Mouse (Mus musculus) liver, adult (tissue): ENCODE results near the gene Irx4.

Experiments used
- GATA4 ChIP-seq: IDR thresholded peaks from 2 replicates; pipeline ENCODE4 v1.6.1; 2014; ENCODE audit warnings: mild to moderate bottlenecking, low read length; ENCODE audit not compliant: insufficient replicate concordance

Gene Irx4

DNA sequence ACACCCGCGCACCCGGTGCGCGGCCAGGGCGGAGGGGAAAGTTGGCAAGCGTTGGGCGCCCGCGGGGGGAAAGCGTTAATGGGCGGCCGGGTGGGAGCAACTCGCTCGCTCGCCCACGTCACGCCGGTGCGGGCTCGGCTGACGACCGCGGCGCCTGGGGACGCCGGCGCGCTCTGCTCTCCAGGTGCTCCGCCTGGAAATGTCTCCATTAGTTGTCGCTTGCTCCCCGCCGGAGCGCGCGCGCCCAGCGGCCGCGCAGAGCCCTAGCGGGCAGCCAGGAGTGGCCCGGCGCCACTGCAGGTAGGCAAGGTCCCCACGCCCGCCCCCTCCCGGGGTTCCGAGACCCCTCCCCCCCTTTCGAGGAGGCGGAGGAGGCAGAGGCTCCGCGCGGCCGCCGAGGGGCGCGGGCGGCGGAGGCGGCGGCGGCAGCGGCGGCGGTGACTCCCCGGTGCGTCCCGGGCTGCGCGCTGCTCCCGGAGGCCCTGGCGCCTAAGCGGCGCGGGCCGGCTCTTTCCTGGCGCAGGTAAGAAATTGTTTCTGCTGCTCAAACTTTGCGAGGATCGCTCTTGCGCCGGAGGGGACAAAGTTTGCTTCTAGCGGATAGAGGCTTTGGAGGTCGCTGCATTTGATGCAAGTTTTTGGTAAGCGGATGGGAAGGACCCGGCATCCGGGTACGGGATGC is at the start of gene Irx4:
Gene Irx4, plus strand, starts transcription at position 126 of the 682 bp plus-strand sequence.
- TF ChIP-seq GATA4: no peak

DNA sequence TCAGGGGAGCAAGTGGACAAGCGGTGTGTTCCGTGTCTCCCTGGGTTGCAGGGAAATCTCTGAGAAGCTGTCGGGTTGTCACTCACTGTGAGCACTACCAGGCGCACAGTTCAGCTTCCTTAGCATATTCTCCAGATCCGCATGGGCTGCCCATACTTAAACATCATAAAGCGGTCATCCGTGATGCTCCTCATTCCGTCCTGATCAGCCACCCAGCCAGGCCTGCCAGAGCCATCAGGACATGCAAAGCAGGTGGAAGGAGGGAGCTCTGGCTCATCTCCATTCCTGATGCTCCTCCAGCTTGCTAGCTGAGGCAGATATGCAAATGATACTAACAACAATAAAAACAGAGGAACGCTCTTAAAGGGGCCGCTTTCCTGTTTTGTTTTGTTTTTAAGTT is 46.0 kb upstream of the Irx4 start:
- no peak for TF ChIP-seq GATA4

DNA sequence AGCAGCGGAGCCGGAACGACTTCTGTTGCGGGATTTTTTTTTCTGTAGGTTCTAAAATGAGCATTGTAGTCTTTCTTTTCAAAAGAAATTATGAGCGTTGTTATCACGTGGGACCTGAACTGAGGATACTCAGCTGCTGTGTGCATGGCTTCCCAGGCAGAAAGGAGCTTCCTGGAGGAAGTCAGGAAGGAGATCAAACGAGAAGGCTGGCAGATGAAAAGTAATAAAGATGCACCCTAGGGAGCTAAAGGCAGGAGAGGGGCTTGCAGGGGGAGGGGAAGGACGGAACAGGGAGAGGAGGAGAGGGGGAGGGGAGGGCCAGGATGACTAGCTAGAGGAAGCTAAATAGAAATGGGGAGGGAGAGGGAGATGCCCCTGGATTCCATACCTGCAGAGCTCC is 23.8 kb upstream of the Irx4 start:
- TF ChIP-seq GATA4: no peak

DNA sequence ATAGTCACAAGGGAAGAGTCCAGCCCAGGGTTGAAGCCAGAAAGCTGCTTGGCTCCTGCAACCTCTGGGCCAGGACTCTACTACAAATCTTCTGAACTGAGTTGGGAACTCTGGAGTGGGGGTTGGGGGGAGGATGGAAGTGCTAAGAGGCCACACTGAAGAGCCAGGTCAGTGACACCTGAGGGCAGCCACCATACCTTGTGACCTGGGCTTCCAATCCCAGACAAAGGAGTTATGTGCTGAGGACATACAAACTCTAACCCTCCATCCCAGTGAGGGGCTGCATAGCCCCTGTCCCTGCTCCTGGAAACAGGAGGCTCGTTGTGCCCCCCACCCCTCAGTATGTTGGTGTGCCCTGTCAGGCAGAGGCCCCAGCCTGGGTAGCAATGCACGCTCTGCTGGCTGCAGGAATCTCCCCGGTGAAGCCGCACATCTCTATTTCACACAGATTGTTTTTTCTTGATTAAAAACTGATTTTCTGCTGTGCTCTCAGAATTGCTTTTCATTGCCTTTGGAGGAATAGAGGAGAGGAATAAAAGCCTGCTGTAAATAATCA is 21.0 kb upstream of the Irx4 start:
- TF ChIP-seq GATA4: no peak

DNA sequence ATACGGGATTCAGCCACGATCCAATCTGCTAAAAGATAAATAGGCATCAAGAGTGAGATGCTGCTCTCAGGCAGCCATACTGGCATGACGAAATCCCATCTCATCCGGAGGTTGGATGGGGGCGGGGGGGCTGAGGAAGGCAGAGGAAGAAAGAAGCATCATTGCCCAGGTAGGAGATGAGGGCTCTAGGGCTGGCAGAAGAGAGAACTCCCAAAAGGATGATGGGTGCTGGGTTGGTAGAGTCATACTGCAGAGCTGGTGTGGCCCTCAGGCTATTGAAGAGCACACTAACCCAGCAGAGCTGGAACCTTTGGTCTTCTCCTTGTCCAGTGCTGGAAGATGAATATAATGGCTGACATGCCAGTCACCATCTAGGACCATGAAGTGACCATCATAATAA is 17.7 kb upstream of the Irx4 start:
- TF ChIP-seq GATA4: no peak

DNA sequence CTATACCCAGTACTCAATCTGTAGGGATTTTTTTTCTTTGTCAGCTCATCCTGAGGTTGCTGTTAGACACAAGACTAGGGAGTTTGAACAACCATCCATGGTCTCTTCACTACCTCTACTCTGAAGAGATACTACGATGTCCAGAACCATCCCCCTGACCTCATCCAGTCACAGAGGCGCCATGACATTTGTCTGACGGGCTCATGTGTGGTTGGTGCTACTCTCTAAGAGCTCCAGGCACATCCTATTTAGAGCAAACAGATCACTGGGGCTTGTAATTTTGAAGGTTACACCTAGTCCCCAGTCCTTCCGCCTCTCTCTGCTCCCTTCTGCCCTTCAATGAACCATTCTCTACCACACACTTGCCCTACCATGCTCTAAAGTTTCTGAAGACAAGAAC is 13.3 kb upstream of the Irx4 start:
- no peak for TF ChIP-seq GATA4

DNA sequence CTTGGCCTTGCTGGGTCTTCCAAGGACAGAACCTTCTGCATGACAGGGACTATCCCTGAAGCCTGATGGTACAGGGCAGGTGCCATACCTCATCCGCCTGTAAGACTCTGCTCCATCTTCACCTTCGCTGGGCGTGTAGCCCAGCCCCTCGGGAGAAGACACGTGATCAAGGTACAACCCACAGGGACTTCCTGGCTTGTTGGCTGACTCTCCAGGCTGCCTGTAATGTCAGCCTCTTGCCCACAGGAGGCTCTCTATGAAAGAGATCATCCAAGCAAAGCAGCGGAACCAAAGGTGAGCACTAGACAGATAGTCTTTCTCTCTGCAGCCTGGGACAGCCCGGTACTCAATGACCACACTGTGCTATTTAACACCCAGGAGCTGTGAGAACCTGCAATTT is 9.1 kb upstream of the Irx4 start:
- no peak for TF ChIP-seq GATA4

DNA sequence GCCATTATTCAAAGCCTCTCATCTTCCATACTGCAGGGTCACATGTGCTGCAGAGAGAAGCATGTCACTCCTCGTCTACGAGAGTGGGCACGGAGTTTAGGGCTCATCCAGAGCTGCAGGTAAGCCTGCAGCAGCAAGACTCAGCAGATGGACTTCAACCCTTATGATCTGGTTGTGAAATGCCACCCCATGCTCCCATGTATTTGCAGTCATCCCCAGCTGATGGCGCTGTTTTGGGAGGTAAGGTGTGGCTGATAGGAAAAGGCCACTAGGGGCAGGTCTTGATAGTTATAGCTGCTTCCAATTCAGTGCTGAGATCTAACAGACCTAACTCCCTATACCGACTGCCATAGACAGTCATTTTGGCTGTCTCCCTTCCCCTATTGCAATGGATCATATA is 8.3 kb upstream of the Irx4 start:
- TF ChIP-seq GATA4: no peak

DNA sequence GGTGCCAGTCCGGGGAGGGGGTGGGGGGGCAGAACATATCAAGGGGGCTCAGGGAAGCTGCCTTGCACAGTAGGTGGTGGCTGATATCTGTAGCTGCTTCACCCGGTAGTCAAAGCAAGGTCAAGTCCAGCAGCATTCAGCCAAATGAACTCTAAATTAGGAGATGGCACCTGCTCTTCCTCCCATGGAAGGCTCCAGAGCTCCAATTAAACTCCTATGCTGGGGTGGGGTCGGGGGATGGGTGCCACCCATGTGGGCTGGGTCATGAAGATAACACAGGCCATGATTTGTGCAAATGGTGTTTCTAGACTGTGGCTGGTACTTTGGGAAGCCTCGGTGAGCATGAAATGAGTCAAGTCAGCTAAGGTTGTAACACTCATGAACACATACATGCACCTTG is 1.9 kb upstream of the Irx4 start:
- TF ChIP-seq GATA4: no peak

DNA sequence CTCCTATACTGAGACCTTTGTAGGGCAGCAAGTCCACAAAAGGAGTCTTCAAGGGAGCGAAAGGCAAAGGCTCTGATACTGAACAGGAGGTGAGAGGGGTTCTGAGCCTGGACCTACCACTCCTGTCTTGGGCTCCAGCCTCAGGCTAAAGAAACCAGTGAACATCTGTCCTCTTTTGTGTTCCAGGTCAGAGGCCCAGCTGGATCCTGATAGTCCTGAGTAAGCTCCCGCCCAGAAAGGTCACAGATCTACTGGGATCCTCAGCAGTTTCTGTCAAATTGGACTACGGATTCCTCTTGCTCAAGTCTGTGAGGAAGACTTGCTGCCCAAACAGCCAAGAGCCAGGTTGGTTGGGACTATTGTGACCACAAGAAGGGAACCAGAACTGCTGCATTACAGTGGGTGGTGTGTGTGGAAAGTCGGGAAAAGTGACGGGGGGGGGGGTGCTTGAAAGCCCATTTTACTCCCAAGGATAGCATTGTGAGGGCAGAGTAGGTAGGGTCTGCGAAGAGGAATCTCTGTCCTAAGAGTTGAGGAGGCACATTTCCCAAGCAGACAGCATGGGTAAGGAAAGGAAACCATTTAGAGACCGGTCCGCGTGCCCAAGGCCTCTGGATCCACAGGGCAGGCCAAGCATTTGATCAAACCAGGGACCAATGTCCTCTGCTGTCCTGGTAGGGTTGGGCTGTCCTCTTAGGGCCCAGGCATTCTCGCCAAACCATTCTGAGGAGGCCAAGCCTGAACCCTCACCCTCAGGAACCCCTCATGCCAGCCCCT is 514 bp upstream of the Irx4 start:
- TF ChIP-seq GATA4: no peak

DNA sequence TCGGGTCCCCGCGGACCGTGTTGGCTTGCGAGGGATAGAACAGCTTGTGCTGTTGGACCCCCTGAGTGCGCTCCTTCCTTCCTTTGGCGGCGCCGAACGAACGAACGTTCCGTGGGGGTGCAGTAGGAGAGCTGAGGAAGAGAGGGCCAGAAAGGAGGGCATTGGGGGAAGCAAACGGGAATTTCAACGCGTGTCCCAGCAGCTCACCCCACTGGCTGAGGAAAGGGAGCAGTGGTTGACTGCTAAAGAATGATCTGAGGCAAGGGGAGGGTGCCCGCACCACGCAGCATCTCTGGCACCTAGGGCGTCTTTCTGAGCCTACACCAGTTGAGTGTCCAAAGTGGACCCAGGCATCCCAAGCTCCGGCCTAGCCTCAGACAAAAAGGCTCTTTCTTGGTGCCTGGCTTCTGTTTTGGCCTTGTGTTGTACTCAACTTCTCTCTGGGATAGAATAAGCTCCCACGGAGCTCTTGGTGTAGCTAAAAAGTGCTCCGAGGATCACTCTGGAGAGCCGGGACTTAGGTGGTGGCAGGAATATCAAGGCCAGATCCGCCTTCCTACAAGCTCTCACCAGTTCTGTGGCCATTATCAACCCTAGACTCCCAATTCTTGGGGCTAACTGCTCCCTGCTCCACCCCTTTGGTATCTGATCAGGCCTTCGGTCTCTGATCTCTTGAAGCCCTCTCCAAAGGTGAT is 904 bp downstream of the Irx4 start:
- no peak for TF ChIP-seq GATA4

DNA sequence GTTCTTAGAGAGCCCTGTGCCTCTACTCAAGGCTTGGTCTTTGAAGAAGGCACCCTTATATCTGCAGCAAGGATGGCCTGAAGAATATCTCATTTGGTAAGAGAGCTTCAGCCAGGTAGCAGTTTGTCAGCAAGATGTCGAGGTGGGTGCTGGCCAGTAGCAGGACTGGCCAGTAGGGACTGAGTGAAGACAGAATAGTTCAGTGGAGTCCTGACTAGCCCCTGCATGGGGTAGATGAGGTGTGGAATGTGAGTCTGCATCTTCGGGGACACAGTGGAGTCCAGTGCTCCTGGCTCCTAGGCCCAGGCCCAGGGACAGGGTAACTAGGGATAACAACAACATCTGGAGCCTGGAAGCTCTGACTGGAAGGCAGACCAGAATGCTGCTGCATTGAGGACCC is 1.6 kb downstream of the Irx4 start:
- TF ChIP-seq GATA4: no peak

DNA sequence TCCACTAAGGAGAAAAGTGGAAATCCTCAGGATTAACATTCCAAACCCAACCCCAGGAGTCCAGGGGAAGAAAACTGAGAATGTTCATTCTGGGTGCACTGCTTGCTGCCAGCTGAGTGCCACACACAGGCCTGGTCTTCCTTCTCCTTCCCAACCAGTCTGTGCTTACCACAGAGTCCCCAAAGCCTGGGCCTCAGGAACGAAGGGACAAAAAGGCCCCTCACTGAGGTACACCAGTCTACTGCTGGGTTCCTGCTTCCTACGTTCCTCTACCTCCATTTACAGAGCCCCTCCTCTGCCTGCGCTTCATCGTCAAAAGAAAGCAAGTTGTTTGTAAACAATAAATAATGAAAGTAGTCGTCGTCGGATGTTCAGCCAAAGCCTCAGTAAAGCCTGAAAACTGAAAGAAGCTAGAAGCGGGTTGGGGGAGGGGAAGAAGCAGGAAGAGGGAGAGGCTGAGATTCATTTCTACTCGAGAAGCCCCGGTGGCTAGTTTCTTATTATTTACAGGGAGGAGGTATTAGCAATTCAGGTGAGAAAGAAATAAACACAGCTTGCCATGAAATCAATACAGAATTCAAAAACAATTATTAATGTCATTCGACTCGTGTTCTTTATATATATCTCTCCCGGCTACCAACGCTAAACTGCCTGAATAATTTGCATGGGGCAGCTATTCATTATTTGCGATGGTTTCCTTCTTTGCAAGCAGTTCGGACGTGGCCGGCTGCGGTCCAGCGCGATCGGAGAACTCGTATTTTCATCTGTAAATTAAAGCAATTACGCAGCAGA is 2.3 kb downstream of the Irx4 start:
- TF ChIP-seq GATA4: no peak

DNA sequence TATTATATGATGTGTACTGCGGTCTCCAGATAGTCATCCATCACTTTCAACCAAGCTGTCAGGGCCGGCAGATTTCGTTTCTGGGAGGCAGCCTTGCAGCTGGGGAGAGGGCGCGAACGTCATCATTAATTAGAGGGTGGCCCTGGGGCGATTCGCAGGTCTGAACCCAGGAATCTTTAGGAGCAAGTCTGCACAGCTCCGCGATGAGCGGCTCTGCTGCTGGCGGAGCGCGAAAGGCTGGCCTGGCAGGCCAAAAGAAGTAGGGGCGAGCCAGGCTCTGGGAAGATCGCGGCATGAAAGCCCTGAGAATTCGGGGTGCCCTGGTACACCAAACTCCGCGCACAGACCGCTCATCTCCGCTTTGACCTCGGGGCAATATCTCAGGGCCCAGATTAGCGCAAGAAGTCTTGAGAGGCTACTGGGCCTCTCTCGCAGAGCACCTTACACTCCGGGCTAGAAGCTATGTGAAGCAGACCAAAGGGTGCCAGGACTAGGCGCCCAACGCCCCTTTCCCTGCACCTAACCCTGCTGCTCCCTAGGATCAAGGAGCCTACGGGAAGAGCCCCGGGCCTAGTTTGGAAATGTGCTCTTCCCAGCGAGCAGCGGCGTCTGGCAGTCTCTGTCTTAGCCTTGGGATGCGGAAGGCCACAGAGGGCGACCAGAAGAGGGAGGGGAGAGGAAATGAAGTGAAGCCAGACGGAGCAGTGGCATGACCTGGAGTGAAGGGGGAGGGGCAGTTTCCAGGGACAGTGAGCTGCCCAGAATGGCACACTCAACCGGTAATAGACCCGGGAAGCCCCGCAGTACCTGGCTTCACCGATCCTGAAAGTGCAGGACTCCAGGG is 3.1 kb downstream of the Irx4 start:
- TF ChIP-seq GATA4: no peak

DNA sequence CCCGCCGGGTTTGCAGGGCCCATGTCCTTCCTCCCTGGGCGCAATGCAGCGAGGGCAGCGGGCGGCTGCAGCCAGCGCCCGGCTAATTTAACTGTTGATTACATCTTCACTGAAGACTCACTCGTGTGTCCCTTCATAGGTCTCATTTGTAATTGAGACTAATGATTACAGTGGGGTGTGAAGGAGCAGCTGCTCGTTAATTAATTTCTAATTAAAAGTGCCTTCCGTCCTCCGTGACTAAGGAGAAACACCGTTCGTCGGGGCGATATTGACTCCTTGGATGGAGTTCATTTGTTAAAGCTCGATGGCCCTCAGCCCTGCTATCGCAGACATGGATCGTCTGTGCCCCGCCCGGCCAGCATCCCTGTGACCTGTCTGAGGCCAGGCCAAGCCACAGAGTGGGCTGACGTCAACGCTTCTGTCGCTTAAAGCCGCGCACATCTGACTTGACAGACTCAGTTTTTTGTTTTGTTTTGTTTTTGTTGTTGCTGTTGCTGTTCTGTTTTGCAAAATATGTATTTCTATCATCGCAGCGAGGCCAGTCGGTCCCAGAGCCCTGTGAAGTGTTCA is 4.0 kb downstream of the Irx4 start:
- no peak for TF ChIP-seq GATA4
